In the genomic region with DNA sequence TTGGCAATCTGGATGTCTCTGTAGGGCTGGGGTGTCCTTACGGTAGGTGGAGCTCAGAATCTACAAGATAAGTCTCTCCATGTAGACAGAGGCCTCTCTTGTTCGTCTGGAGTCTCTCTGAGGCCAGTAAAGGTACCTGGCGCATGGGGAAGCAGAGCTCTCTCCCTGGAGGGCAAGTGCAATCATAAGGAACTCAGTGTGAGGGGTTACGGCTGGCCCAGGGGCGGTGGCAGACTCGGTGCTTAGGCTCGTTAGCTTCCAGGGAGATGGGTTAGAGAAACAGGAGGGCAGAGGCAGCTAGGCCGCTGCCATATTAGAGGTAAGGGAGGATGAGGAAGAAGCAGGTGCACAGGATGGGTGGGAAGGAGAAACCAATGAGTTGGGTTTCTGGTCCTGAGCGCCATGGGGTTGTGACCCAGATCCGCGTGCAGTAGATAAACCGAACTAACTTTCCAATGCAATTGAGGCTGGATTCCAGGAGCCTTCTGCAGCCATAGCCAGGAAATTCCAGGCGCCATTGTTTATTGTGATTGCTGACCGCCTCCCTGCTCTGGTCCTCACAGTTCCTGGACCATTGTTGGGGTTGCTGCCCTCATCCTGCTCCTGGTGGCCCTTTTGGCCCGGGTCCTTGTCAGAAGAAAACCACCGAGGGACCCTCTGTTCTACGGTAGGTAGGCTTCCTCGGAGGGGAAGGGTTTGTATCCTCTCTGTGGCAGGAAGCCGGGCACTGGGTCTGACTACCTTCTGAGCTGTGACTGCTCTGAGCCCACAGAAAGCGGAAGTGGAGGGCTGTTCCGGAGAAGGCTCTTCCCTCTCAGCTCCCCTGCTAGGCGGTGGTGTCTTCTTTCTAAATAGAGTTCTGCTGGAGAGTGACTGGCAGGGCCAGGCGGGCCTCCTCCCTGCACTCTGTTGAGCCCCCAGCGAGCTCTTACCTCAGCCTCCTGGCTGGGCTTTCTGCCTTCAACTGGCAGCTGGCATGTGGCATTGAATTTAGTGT, we compare ENCODE assay signal across 8 mouse cellular contexts. TPM values are rescaled to one million over a fixed set of nuclear protein-coding genes. Genes with fewer than 3 reads are reported as not detected.
A peak's percentile ranks its signal among the peaks of the same experiment; 100 is the strongest.
DNase-seq lines count a peak whose midpoint lies in the region; ATAC-seq and TF ChIP-seq lines count a peak whose summit lies in the region.
"Had no signal": no experiment of that assay in that cellular context is flagged by ENCODE, and none has a peak within 500 bp of the region (broad histone marks: within the 10 kb centered on the region; RNA-seq: fewer than 3 reads in every experiment).

No protein-coding gene starts in this region.

- TF ChIP-seq CTCF in cerebellum, adult 2 months (IDR thresholded peaks at IDR 0.05; ENCODE audit: borderline replicate concordance, insufficient read depth, low read depth, low read length), result no peak

- H3K27ac ChIP-seq in heart, embryonic 13.5 days (replicated peaks), result peak overlapping the region; percentile 68
- peak overlapping the region; percentile 45 for H3K27ac ChIP-seq in liver, embryonic 15.5 days (replicated peaks)
- H3K27ac ChIP-seq in cerebellum, adult 2 months (ENCODE audit: insufficient read depth, low read length), result no peak overlapping the region

- 0 out of 2 replicates have a peak overlapping the region, but pooled peaks have one; percentile 37 for H3K9ac ChIP-seq in heart, embryonic 13.5 days
- no peak overlapping the region; the same call in 1 of the 2 replicates for H3K9ac ChIP-seq in liver, embryonic 15.5 days

- no peak for TF ChIP-seq POLR2A in cerebellum, adult 2 months (IDR thresholded peaks at IDR 0.05; ENCODE audit: borderline replicate concordance, insufficient read depth, low read length)

- peak overlapping the region; percentile 27 for H3K4me2 ChIP-seq in heart, embryonic 13.5 days
- H3K4me2 ChIP-seq in liver, embryonic 15.5 days, result peak overlapping the region; percentile 58

- H3K27me3 ChIP-seq in heart, embryonic 13.5 days (replicated peaks), result no peaks in the 10 kb centered on the region; the same call in 1 of the 2 replicates
- peaks cover 89% of the 10 kb centered on the region for H3K27me3 ChIP-seq in liver, embryonic 15.5 days
- peaks cover 2% of the 10 kb centered on the region; the same call in 1 of the 2 replicates for H3K27me3 ChIP-seq in cerebellum, adult 2 months (ENCODE audit: control insufficient read depth, insufficient read depth, low read length)

- no peaks in the 10 kb centered on the region for H3K9me3 ChIP-seq in heart, embryonic 13.5 days
- no peaks in the 10 kb centered on the region for H3K9me3 ChIP-seq in liver, embryonic 15.5 days (replicated peaks)

- WGBS in heart, embryonic 13.5 days, result 58% methylated on average over 24 of the region's 24 CpGs
- WGBS in liver, embryonic 15.5 days (ENCODE audit: insufficient replicate concordance), result 20% methylated on average over 24 of the region's 24 CpGs
- 82% methylated on average over 24 of the region's 24 CpGs for WGBS in cerebellum, adult 2 months

- DNase-seq in CD4-positive, CD25-positive, alpha-beta regulatory T cell, adult 2 months (ENCODE audit: low read depth, low spot score), result peak; percentile 78
- peak; percentile 39 for DNase-seq in ZHBTc4 (ENCODE audit: low read depth, low spot score)
- DNase-seq in spleen, postnatal 14 days (ENCODE audit: low spot score in 2 of 2), result peak; percentile 40 to 61
- DNase-seq in cerebellum, adult 2 months, result no peak
- DNase-seq in retina, embryonic 14.5 days (ENCODE audit: low spot score), result no peak

- no peak for ATAC-seq in heart, embryonic 13.5 days (ENCODE audit: extremely low read depth, insufficient number of reproducible peaks, low FRiP score, low TSS enrichment)
- no peak for ATAC-seq in liver, embryonic 15.5 days (ENCODE audit: insufficient read depth)

- no peak overlapping the region for H3K4me3 ChIP-seq in heart, embryonic 13.5 days
- H3K4me3 ChIP-seq in liver, embryonic 15.5 days (replicated peaks), result peak overlapping the region; percentile 28
- no peak overlapping the region for H3K4me3 ChIP-seq in cerebellum, adult 2 months (replicated peaks; ENCODE audit: insufficient read depth, low read depth, low read length)
- H3K4me3 ChIP-seq: erythroblast, embryonic 14.5 days had no signal

- H3K36me3 ChIP-seq in heart, embryonic 13.5 days, result peaks cover 3% of the 10 kb centered on the region
- 0 out of 2 replicates have a peak, but pooled peaks cover 3% of the 10 kb centered on the region for H3K36me3 ChIP-seq in liver, embryonic 15.5 days (replicated peaks)

- peaks cover 46% of the 10 kb centered on the region for H3K4me1 ChIP-seq in heart, embryonic 13.5 days
- H3K4me1 ChIP-seq in liver, embryonic 15.5 days (replicated peaks), result peaks cover 13% of the 10 kb centered on the region
- no peaks in the 10 kb centered on the region; the same call in 1 of the 2 replicates for H3K4me1 ChIP-seq in cerebellum, adult 2 months (ENCODE audit: control insufficient read depth, insufficient read depth, low read length)

RNA-seq across cellular contexts. Expression of a gene that starts 4.1 kb away (rescaled TPM):
- 20.0 and 22.8 TPM in 2 replicates for polyA plus RNA-seq in heart, embryonic 13.5 days (2015; fragmentation: Nextera tagmentation; extraction: Ambion mirVana)
- 10.8 and 11.1 TPM in 2 replicates for polyA plus RNA-seq in liver, embryonic 15.5 days (2015; fragmentation: Nextera tagmentation; extraction: Ambion mirVana)
- 39.2 and 40.9 TPM in 2 replicates for polyA plus RNA-seq in cerebellum, adult 2 months (2012; rRNA removed)

RNA-seq across cellular contexts. Expression of a gene that starts 7.3 kb away (rescaled TPM):
- not detected in 2 replicates for polyA plus RNA-seq in heart, embryonic 13.5 days (2015; fragmentation: Nextera tagmentation; extraction: Ambion mirVana)
- not detected in 2 replicates for polyA plus RNA-seq in liver, embryonic 15.5 days (2015; fragmentation: Nextera tagmentation; extraction: Ambion mirVana)
- not detected in 2 replicates for polyA plus RNA-seq in cerebellum, adult 2 months (2012; rRNA removed)
- polyA plus RNA-seq: erythroblast, embryonic 14.5 days had no signal

RNA-seq across cellular contexts. Expression of a gene that starts 33.7 kb away (rescaled TPM):
- polyA plus RNA-seq in heart, embryonic 13.5 days (2015; fragmentation: Nextera tagmentation; extraction: Ambion mirVana), result 74.6 and 83.1 TPM in 2 replicates
- polyA plus RNA-seq in liver, embryonic 15.5 days (2015; fragmentation: Nextera tagmentation; extraction: Ambion mirVana), result 18.1 and 18.2 TPM in 2 replicates
- polyA plus RNA-seq in cerebellum, adult 2 months (2012; rRNA removed), result 67.5 and 72.5 TPM in 2 replicates

Comparison
In these comparisons a context has a peak if more than half of its experiments do, and no peak if none do; other contexts are left out.
1. DNase-seq: peak in CD4-positive, CD25-positive, alpha-beta regulatory T cell, adult 2 months (single experiment), ZHBTc4 (single experiment) and spleen, postnatal 14 days (2 of 2); none in cerebellum, adult 2 months (0 of 2) and retina, embryonic 14.5 days (single experiment).